Mouse (Mus musculus) ES-Bruce4 (cell line): ENCODE results near the gene Kcnk4.
"Not testable (repeated sequence)": the region's sequence is repeated elsewhere in the genome, so short reads cannot be mapped to it uniquely, and the experiment has no call there.

Experiments used
- CTCF ChIP-seq: IDR thresholded peaks from one replicate; pipeline ENCODE4 v1.8.1; 2011; ENCODE audit warnings: low read depth, low read length
- EP300 ChIP-seq: IDR thresholded peaks from 2 replicates; pipeline ENCODE4 v1.6.1; 2011; ENCODE audit warnings: low read depth, low read length; ENCODE audit not compliant: insufficient read depth
- POLR2A ChIP-seq: IDR thresholded peaks from one replicate; pipeline ENCODE4 v1.8.1; 2011; ENCODE audit warnings: low read length; ENCODE audit not compliant: insufficient read depth

DNA sequence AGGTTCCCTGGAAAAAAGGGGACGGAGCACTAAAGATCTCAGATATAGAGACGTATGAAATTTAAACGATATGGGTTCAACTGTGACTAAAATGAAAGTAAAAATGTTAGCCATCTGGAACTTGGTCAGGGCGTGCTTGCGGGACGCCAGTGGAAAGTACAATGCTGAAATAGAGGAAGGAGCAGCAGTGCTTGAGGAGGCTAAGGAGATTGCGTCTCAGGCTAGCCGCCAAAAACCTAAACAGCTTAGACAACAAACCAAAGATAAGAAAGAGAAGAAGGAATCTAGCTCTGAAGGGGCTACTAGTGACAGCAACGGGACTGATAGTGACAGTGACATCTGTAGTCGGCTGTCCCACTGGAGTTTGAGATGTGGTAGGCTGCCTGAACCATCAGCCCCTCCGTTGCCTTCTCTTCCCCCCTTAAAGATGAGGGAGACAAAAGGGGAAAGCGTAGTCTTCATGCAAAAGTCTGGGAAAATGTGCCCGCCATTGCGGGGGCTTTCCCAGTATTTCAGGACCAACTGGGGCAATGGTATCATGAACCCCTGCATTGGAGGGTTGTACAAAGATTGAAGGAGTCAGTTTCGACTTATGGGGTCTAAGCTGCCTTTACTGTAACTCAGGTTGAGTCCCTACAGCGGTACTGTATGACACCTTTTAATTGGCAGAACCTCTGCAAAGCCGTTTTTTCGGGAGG lies 38.6 kb downstream of the Kcnk4 start:
- TF ChIP-seq CTCF, POLR2A, EP300: not testable (repeated sequence)
